Mouse (Mus musculus) cerebellum, postnatal 10 days (tissue): Measurements from ENCODE around the gene Abhd8.

Experiments
- DNase-seq, 2 experiments: peaks; one replicate each; pipeline ENCODE4 v3.0.0; 2021; ENCODE audit warnings: mixed read lengths in 2 of 2

Gene Abhd8

DNA sequence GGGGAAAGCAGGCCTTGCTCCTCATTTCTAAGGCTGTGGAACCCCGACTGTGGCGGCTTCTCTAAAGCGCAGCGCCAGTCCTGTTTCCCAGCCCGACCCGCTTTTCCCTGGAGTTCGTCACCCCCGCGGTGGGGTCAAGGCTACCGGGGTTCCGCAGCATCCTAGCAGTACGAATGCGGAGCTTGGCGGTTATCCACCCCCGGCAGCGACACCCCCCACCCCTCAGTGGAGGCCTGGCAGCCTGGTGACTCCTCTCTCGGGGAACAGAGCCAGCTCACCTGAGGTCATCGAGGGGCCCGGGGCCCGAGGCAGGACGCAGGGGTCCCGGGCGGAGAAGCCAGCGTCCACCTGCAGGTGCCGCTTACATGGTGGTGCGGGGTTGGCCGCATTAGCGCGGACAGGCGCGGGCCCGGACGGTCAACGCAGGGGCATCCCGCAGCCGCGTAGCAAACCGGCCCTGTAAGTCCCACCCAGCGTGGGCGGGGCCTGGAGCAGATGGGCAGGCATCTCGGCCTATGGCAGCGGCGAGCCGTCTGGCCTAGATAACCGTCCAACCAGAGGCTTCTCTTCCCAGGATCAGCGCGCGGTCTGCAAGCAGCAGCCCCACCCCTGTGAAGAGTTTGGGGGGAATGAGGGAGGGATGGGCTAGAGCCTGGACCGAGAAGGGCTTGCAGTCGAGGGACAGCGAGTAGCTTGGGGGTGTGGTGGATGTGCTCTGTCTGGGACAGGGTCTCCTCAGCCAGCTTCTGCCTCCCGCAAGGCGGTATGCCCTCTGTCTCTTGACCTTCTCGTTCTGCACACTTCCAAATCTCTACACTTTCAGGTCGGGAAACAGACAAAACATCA lies at the start of gene Abhd8:
Gene Abhd8 (minus strand): TSS at position 468 of the 846 bp plus-strand sequence.
- peak; percentile 99 for DNase-seq

DNA sequence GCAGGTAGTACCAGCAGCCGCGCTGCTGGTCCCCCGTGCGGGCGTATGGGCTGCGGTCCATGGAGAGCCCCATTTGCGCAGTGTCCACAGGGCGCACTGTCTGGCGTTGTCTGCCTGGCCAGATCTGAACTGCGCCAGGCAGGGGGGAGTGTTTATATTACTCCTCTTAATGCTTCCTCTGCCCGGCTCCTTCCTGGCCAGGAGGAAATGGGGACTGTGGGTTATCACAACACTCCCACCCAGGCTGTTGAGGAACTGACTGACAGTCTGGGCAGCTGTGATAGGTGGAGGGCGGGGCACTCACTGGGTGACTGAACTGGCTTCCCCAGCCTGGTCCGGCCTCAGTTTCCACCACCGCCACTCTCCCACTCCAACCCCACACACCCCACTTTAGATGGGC lies 48.2 kb upstream of the Abhd8 start, which contains the start of gene Plvap:
Gene Plvap (minus strand): TSS at position 109 of the 400 bp plus-strand sequence.
- no peak for DNase-seq

DNA sequence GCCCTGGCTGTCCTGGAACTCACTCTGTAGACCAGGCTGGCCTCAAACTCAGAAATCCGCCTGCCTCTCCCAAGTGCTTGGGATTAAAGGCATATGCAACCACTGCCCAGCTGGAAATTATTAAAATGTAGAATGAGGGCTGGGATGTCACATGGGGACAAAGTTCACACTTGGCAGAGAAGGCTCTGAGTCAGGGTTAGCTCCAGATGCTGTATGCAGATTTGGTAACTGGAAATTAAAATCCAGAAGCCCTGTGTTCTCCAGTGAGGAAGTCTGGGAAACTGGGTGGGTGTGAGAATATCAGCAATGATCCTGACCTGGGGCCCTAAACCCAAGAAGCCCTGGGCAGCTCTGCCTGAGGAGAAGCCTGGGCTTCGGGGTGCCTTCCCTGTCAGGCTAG lies 45.9 kb upstream of the Abhd8 start:
- DNase-seq, result no peak

DNA sequence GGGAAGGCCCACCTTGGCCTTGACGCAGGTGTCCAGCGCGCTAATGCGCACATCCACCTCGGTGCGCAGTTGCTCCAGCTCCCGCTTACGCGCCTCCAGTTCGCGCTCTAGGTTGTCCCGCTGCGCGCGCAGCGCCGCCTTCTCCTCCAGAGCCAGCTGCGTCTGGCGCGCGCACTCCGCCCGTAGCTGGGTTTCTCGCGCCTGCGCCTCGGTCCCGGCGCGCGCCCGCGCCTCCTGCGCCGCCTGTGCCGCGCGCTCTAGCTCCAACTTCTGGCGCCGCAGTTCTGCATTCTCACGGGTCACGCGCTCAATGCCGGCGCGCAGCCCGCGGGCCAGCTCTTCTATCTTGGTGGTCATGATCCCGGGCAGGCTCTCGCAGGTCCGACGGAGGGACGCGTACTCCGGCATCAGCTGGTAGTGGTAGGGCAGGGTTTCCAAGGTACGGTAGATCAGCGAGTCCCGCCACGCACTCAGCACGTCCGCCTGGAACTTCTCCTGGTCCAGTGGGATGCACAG lies 44.2 kb upstream of the Abhd8 start:
- DNase-seq, result peak; percentile 79 to 84

- peak; percentile 72 to 82 for DNase-seq
These were observed 42.5 kb upstream of the Abhd8 start for GRCm38 (mm10) chr8:71505979-71506378.

DNA sequence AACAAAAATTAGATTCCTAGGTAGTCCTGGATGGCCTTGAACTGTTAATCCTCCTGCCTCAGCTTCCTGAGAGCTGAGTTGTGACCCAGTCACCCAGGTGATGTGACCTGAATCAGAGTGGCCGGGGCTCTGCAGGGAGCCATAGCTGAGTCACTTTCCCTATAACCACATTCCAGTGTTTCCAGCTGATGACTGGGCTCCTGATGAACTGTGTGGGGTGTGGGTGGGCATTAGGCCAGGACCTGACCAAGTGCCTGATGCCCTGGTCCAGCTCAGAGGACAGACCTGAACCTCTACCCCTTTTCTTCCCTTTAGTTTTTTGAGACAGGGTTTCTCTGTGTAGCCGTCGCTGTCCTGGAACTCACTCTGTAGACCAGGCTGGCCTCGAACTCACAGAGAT lies 41.9 kb upstream of the Abhd8 start:
- peak in 1 of 2 experiments; percentile 5 for DNase-seq

DNA sequence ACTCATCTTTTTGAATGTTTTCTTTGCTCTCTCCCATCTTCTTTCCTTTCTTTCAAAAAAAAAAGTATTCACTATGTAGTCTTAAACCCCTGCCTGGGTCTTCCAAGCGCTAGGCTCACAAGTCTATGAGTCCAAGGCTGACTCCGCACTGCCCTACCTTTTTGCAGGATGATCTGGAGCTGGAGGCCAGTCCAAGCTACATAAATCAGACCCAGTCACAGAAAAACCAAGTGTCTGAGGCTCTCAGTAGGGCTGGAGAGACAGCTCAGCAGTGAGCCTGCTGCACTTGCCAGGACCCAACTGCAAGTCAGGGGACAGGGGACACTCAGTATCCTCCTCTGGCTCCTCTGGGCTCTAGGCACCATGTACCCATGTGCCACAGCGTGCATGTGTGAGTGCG lies 40.9 kb upstream of the Abhd8 start:
- DNase-seq, result no peak

GRCm38 (mm10) chr8:71498816-71499690 lies 35.6 kb upstream of the Abhd8 start:
- DNase-seq, result no peak

DNA sequence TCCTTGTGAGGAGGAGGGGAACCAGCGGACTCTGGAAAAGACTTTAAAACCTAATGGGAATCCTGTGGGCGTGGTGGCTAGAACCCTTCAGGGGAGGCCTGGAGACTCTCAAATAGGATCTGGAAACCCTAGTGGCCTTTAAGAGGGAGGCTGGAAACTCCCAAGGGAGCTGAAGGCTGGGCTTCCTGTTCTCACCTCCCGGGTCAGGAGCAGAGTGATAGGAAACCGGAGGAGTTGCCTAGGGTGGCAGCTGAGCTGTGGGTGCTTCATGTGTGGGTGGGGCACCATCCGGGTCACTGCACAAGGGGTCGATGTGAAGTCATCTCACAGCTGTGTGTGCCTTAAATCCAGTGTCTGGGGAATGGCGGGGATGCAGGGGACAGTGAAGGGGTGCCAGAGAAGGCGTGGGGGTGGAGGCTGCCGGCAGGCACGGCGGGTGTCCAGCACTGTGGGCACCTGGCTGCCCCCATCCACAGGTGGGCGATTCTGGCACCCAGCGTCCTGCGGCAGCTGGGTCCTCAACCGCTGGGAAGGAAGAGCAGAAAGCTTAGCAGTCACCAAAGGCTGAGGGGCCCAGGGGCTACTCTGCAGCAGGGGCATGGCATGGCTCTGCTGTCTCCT lies 34.5 kb upstream of the Abhd8 start:
- DNase-seq, result peak in 1 of 2 experiments; percentile 13

DNA sequence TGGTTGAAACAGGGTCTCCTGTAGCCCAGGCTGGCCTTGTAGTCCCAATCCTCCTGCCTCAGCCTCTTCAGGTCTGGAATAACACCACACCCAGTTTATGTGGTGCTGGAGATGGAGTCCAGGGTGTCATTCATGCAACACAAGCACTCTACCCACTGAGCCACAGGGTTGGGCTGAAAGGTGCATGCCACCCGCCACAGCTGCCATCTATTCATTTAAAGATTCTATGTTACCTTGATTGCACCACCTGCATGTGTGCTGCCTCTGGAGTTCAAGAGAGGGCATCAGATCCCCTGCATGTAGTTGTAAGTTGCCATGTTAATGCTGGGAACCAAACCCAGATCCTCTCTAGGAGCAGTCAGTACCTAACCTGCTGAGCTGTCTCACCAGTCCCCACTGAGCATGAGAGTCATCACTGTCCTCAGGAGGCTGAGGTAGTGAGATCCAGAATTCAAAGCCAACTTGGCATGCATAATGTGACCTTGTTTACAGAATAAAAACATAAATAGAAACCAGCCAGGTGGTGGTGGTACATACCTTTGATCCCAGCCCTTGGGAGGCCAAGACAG lies 33.7 kb upstream of the Abhd8 start:
- peak in 1 of 2 experiments; percentile 3 for DNase-seq

GRCm38 (mm10) chr8:71496481-71496880 lies 33.0 kb upstream of the Abhd8 start:
- DNase-seq, result peak; percentile 76 to 80

DNA sequence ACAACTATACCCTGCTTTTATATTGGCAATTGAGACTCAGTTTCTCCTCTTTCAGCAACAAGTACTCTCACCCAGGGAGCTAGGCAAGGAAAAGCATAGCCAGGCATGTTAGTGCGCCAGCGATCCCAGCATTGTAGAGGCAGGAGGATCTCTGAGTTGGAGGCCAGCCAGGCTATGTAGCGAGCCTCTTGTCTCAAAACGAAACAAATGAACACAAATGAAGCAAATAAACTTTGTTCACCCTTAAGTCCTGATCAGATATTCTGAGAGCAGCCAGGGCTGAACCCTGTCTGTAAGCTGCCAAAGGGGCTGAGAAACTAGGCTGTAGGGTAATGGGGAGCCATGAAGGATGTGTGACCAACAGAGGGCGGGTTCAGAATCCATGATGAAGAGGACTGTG lies 32.4 kb upstream of the Abhd8 start:
- DNase-seq, result no peak

GRCm38 (mm10) chr8:71495039-71495438 lies 31.6 kb upstream of the Abhd8 start:
- DNase-seq, result peak; percentile 94 to 95

DNA sequence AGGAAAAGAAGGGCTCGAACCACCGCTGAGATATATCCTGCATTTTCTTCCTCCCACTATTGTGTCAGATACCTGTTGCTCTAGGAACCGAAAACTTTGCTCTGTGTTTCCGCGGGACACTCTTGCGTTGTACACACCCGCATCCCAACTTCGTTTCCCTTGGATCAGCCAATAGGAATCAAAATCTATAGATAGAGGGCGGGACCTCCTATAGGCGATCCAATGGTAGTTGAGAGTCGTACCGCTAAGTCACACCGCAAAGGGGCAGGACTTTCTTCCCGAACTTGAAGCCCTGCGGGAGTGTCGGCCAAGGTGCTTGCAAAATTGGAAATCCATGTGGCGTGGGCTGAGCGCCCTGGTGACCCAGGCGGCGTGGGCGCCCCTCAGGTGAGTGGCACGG lies 25.0 kb upstream of the Abhd8 start:
- DNase-seq, result peak; percentile 91

DNA sequence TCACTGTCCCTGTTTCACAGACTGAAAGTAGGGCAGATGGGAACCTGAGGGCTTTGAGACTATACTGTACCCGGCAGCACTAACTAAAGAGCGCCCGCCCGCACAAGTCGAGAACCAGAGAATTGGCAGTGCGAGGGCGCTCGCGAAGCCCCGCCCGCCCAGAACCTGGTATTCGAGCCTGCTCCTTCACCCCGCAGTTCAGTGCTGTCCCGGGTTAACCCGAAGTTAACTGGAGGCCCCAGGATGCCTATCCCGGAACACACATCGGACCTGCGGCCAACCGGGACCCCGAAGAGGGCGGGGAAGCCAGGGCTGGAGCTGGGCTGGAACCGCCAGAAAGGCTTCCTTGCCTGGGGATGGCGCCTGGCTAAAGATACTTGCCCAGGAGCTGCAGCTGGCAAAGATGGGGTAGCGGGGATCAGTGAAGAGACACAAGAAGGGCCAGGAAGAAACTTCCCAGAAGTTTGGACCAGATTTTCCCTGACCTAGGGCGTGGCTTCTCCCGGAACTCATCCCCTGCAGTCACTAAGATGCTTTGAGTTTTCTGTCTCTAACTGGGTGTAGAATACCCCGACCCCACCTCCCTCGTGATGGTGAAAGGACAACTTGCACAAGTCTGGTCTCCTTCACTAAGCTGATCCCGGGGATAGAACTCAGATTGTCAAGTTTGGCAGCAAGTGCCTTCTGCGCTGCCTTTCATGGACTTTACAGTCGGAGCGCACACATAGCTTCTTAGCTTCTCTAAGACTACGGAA lies 24.4 kb upstream of the Abhd8 start, which contains the start of gene Gtpbp3:
Gene Gtpbp3 (plus strand): TSS at position 413 of the 755 bp plus-strand sequence.
- peak; percentile 85 to 86 for DNase-seq

DNA sequence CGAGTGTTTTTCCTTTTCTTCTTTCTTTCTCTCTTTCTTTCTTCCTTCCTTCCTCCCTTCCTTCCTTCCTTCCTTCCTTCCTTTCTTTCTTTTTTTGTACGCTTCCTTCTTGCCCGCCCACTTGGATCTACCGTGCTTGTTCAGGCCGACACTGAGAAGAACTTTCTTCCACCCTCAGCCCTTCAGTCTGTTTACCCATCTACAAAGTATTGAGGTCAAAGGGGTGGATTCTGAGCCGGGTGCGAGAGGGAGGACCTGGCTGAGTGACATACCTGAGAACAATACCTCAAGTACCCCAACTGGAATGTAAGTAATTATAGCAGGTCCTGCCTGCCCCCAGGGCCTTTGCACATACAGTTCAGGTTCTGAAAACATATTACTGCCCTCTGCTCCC lies 22.7 kb upstream of the Abhd8 start:
- no peak for DNase-seq

DNA sequence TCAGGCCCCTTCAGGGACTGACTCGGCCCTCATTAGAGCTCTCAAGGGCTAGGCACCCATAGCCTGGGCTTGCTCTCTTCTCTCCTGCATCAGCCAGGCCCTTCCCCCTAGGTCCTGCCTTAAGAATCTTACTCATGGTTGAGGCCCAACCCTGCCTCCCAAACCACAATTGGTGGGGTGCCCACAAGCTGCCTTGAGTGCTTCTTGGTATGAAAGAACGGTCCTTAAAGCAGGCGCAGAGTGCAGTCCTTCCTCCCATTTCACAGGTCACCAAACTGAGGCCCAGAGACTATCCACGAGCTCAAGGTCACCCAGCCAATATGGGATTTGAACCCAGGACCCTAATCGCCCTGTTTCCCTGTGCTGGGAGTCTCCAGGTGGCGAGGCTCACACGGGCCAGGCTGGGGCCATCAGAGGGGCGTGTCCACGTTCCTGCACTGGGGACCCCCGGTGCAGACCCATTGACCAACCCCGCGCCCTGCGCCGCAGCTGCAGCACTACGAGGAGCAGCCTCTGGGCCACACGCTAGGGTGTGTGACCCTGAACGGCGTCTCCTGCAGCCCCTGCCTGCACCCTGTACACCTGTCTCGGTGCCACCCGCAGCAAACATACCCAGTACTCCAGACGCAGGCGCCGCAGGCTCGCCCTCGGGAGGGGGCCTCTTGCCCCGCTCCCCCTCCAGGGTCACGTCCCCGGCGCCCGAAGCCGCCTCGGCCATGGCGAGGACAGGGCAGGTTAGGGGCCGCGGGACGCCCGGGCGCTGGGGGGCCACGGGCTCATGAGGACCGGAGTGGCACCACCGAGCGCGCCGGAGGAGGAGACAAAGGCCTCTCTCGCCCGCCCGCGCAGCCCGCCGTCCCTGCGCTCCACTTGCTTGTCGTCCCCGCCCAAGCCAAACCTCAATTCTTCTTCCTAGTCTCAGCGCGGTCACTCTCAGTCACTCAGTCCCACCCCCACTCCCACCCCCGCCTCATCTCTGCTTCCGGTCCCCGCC lies 22.0 kb upstream of the Abhd8 start, which contains the start of gene Ano8:
Gene Ano8 (minus strand): TSS at position 822 of the 994 bp plus-strand sequence.
- peak; percentile 93 to 94 for DNase-seq

DNA sequence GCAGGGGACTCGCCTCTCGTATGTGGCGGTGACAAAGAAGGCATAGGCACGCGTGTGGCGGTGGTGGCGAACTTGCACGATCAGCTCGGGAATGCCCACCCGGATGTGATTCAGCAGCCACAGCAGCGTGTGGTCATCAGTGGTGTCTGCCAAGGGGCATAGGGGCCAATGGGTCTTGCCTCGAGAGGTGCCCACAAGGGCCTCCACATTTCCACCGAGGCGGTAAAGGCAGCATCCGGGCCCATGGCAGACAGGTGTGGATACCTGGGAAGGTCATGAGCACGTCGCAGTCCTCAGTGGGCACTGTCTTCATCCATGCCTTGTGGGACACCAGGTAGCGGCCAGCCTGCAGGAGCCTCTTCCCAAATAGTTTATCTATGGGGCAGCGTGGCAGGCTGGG lies 21.3 kb upstream of the Abhd8 start:
- DNase-seq, result no peak

DNA sequence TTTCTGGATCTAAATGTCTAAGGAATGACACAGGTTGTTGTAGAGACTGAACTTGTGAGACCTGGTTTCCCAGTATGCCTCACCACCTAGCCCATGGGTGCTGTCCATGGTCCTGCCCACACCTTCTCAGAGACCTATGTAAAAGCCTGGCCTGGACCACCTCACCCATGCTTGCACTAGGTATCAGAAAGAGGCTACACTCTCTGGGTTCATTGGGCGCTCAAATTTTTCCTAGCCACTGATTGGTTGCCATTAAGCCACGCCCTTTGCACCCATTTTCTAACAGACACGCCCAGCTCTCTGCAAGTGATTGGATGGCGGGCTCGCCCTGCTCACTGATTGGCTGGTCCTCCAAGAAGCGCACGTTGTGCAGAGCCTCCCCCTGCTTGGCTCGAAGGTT lies 20.5 kb upstream of the Abhd8 start:
- peak in 1 of 2 experiments; percentile 45 for DNase-seq

- no peak for DNase-seq
These were observed 15.5 kb upstream of the Abhd8 start for GRCm38 (mm10) chr8:71478943-71479342.
